Mouse (Mus musculus): Measurements from ENCODE around the gene Tbcc. TPM values are rescaled to one million over a fixed set of nuclear protein-coding genes. Genes with fewer than 3 reads are reported as not detected.

The Tbcc gene
- polyA plus RNA-seq, 1 experiment from 2014 or later: 42.2 TPM

DNA sequence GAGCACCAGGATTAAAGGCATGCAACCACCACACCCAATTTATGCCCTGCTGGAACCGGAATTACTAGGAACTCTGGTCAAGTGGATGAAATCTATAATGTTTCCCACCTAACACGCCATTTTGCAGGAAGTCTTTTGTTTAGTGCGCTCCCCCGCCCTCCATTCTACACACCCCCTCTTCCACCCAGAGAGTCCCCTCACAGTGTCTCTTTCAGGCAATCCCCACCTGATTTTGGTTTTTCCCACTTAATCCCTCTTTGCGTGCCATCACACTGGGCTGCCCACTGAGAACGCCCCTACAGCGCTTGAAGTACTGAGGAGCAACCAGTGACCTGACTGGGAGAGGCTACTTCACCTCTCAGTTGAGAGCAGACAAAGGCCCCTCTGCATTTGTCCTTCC lies 43.3 kb upstream of the Tbcc start:
- TF ChIP-seq CTCF (IDR thresholded peaks at IDR 0.05; ENCODE audit: low read depth) (no peak), EP300 (optimal IDR thresholded peaks at IDR 0.05) (no peak)
- Histone ChIP-seq H3K4me1 (replicated peaks; ENCODE audit: control insufficient read depth, insufficient read depth) (no peaks in the 10 kb centered on the region), H3K4me2 (replicated peaks; ENCODE audit: low read depth) (no peak overlapping the region), H3K4me3 (ENCODE audit: low read depth, low read length) (no peak overlapping the region), H3K27me3 (ENCODE audit: control insufficient read depth, insufficient read depth, low read length) (no peaks in the 10 kb centered on the region), H3K9me3 (ENCODE audit: control insufficient read depth, low read length) (no peaks in the 10 kb centered on the region), H3K36me3 (ENCODE audit: control insufficient read depth, insufficient read depth, low read length) (no peaks in the 10 kb centered on the region), H3K9ac (ENCODE audit: low read length) (no peak overlapping the region), H3K27ac (replicated peaks) (no peak overlapping the region)
- ATAC-seq (ENCODE audit: low FRiP score, low TSS enrichment) (no peak), DNase-seq (ENCODE audit: low spot score) (no peak)
- 85% methylated on average over 7 of the region's 7 CpGs for WGBS

DNA sequence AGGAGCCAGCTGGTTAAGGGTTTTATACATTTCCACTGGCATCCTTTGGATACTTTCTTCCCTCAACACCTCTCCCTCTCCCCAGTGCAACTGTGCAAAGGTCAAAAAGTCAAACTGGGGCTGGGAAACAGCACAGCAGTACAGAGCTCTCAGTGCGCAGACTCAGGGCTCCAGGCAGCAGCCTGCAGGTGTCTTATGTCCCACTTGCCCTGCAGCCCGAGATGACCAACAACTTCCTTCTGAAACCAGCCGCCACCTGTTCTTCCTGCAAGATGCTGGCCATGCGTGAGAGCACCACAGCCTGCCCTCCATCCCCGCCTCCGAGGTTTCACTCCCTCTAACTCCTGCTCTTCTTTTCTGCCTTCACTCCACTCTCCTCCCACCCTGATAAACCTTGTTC lies 37.8 kb upstream of the Tbcc start:
- no peaks in the 10 kb centered on the region; the same call in none of the 2 replicates for H3K4me1 ChIP-seq (replicated peaks; ENCODE audit: control insufficient read depth, insufficient read depth)
- 20% methylated on average over 6 of the region's 6 CpGs for WGBS
- TF ChIP-seq EP300 (optimal IDR thresholded peaks at IDR 0.05) (no peak), CTCF (IDR thresholded peaks at IDR 0.05; ENCODE audit: low read depth) (no peak)
- H3K27ac ChIP-seq (replicated peaks): no peak overlapping the region; the same call in 1 of the 2 replicates
- H3K9me3 ChIP-seq (ENCODE audit: control insufficient read depth, low read length): no peaks in the 10 kb centered on the region
- ATAC-seq (ENCODE audit: low FRiP score, low TSS enrichment) (no peak), DNase-seq (ENCODE audit: low spot score) (peak; percentile 41)
- H3K36me3 ChIP-seq (ENCODE audit: control insufficient read depth, insufficient read depth, low read length): no peaks in the 10 kb centered on the region
- no peaks in the 10 kb centered on the region for H3K27me3 ChIP-seq (ENCODE audit: control insufficient read depth, insufficient read depth, low read length)
- no peak overlapping the region for H3K4me3 ChIP-seq (ENCODE audit: low read depth, low read length)
- no peak overlapping the region for H3K9ac ChIP-seq (ENCODE audit: low read length)
- H3K4me2 ChIP-seq (replicated peaks; ENCODE audit: low read depth): no peak overlapping the region

DNA sequence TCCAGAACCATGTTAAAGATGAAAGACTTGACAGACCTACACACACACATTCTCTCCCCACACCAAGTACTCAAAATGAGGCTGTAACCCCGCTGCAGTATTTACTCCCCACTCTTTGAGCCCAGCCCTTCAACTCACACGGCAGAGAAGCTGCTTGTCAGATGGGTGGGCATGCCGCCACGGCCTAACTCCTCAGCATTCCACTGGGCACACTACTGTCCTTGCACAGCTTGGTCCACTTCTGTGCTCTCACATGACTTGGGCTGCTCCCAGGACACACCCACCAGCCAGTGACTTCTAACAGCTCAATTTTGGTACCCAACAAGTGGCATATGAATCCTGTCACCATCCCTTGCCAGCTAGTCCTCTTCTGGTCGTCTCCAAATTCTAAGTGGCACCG lies 37.2 kb upstream of the Tbcc start:
- no peak overlapping the region for H3K9ac ChIP-seq (ENCODE audit: low read length)

DNA sequence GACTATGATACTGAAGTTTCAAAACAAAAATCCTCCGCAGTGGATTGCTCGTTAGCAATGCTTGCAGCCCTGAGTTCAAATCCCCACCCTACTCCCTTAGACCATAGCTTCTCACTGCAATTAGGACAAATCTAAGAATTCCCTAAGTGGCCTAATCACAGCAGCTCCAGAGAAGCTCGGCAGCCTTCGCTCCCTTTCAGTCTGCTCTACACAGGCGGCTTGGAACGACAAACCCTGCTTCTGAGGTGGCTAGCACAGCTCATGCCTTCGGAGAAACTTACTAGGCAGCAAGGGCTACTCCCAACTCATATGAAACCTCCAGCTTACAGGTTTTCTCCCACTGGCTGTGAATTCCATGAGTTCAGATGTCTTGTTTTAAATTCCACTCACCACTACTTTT lies 36.4 kb upstream of the Tbcc start:
- H3K27ac ChIP-seq (replicated peaks): peak overlapping the region; percentile 100; the same call in 1 of the 2 replicates
- no peaks in the 10 kb centered on the region for H3K9me3 ChIP-seq (ENCODE audit: control insufficient read depth, low read length)
- TF ChIP-seq CTCF (IDR thresholded peaks at IDR 0.05; ENCODE audit: low read depth): no peak
- no peak for TF ChIP-seq EP300 (optimal IDR thresholded peaks at IDR 0.05)
- no peaks in the 10 kb centered on the region for H3K27me3 ChIP-seq (ENCODE audit: control insufficient read depth, insufficient read depth, low read length)
- no peak overlapping the region for H3K9ac ChIP-seq (ENCODE audit: low read length)
- ATAC-seq (ENCODE audit: low FRiP score, low TSS enrichment) (no peak), DNase-seq (ENCODE audit: low spot score) (no peak)
- H3K4me3 ChIP-seq (ENCODE audit: low read depth, low read length): no peak overlapping the region
- H3K36me3 ChIP-seq (ENCODE audit: control insufficient read depth, insufficient read depth, low read length): no peaks in the 10 kb centered on the region
- H3K4me2 ChIP-seq (replicated peaks; ENCODE audit: low read depth): no peak overlapping the region; the same call in 1 of the 2 replicates
- 81% methylated on average over 7 of the region's 7 CpGs for whole genome bisulfite sequencing
- H3K4me1 ChIP-seq (replicated peaks; ENCODE audit: control insufficient read depth, insufficient read depth): no peaks in the 10 kb centered on the region; the same call in none of the 2 replicates

More for the DNA sequence above, 37.2 kb upstream of the Tbcc start:
- Histone ChIP-seq H3K4me1 (replicated peaks; ENCODE audit: control insufficient read depth, insufficient read depth) (no peaks in the 10 kb centered on the region; the same call in none of the 2 replicates), H3K27me3 (ENCODE audit: control insufficient read depth, insufficient read depth, low read length) (no peaks in the 10 kb centered on the region), H3K4me2 (replicated peaks; ENCODE audit: low read depth) (no peak overlapping the region), H3K4me3 (ENCODE audit: low read depth, low read length) (no peak overlapping the region), H3K27ac (replicated peaks) (no peak overlapping the region; the same call in 1 of the 2 replicates), H3K36me3 (ENCODE audit: control insufficient read depth, insufficient read depth, low read length) (no peaks in the 10 kb centered on the region), H3K9me3 (ENCODE audit: control insufficient read depth, low read length) (no peaks in the 10 kb centered on the region)
- DNase-seq (ENCODE audit: low spot score) (peak; percentile 44), ATAC-seq (ENCODE audit: low FRiP score, low TSS enrichment) (no peak)
- WGBS: 22% methylated on average over 6 of the region's 6 CpGs
- no peak for TF ChIP-seq EP300 (optimal IDR thresholded peaks at IDR 0.05)

DNA sequence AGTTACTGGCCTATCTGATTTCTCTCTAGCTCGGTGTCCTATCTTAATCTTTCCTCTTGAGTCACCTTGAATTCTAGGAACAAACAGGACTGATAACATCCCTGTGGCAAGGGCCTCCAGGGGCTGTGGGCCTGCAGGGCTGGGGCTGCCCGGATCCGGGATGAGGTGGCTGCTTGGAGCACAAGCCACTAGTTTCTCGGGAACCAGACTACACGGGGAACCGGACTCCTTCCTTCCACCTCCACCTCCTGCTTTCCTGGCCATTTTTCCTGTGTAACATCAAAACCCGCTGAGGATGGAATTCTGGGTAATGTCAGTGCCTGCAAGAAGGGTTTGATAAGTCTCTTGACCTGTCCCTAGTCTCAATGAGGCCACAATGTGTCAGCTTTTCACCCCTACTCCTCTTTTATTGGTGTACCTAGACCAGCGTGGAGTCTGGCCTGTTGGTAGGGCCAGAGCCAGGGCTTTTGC lies 35.8 kb upstream of the Tbcc start:
- no peaks in the 10 kb centered on the region; the same call in none of the 2 replicates for H3K4me1 ChIP-seq (replicated peaks; ENCODE audit: control insufficient read depth, insufficient read depth)
- H3K9ac ChIP-seq (ENCODE audit: low read length): 0 out of 2 replicates have a peak overlapping the region, but pooled peaks have one; percentile 31
- ATAC-seq (ENCODE audit: low FRiP score, low TSS enrichment): 0 out of 2 replicates have a peak, but pooled peaks have one; percentile 13
- H3K4me3 ChIP-seq (ENCODE audit: low read depth, low read length): peak overlapping the region; percentile 99; the same call in 1 of the 2 replicates
- H3K9me3 ChIP-seq (ENCODE audit: control insufficient read depth, low read length): no peaks in the 10 kb centered on the region
- H3K36me3 ChIP-seq (ENCODE audit: control insufficient read depth, insufficient read depth, low read length): no peaks in the 10 kb centered on the region
- peak; percentile 67 for DNase-seq (ENCODE audit: low spot score)
- no peaks in the 10 kb centered on the region for H3K27me3 ChIP-seq (ENCODE audit: control insufficient read depth, insufficient read depth, low read length)
- peak overlapping the region; percentile 62 for H3K4me2 ChIP-seq (replicated peaks; ENCODE audit: low read depth)
- peak overlapping the region; percentile 100 for H3K27ac ChIP-seq (replicated peaks)
- WGBS: 54% methylated on average over 8 of the region's 8 CpGs
- TF ChIP-seq EP300 (optimal IDR thresholded peaks at IDR 0.05) (no peak), CTCF (IDR thresholded peaks at IDR 0.05; ENCODE audit: low read depth) (no peak)

DNA sequence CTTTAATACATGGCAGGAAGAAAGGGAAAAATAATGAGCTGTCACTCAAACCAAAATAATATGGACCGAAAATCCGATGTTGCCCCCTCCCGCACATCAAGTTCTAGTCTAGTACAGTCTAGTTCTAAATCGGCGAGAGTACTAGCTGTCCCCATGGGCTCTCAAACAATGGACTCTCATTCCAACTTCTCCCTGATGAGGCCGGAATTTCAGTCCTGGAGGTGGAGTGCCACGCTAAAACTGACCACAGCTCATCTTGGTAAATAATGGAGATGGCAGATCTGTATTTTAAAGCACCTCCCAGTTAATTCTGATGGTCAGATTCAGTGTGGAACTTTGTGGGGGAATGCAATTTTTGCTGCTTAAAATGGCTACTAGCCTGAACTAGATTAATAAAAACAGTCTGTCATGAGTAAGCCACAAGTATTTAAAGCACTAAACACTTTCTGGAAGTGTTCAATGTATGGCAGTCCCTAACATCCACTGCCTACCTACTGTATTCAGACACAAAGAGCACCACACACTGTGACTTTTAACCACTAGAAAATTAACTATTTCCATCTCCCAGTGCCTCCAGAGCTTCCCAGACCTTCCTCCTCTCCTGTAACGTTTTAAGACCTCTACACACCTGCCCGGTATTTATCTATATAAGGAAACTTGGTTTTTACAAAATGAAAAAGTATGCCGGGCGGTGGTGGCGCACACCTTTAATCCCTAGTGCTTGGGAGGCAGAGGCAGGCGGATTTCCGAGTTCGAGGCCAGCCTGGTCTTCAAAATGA lies 35.0 kb upstream of the Tbcc start:
- DNase-seq (ENCODE audit: low spot score) (no peak), ATAC-seq (ENCODE audit: low FRiP score, low TSS enrichment) (no peak)
- no peaks in the 10 kb centered on the region; the same call in none of the 2 replicates for H3K4me1 ChIP-seq (replicated peaks; ENCODE audit: control insufficient read depth, insufficient read depth)
- H3K4me3 ChIP-seq (ENCODE audit: low read depth, low read length): peak overlapping the region; percentile 99
- 35% methylated on average over 15 of the region's 15 CpGs for WGBS
- peak overlapping the region; percentile 62 for H3K4me2 ChIP-seq (replicated peaks; ENCODE audit: low read depth)
- peak overlapping the region; percentile 100 for H3K27ac ChIP-seq (replicated peaks)
- H3K27me3 ChIP-seq (ENCODE audit: control insufficient read depth, insufficient read depth, low read length): no peaks in the 10 kb centered on the region
- H3K9me3 ChIP-seq (ENCODE audit: control insufficient read depth, low read length): no peaks in the 10 kb centered on the region
- H3K36me3 ChIP-seq (ENCODE audit: control insufficient read depth, insufficient read depth, low read length): no peaks in the 10 kb centered on the region
- peak overlapping the region; percentile 100 for H3K9ac ChIP-seq (ENCODE audit: low read length)
- TF ChIP-seq EP300 (optimal IDR thresholded peaks at IDR 0.05): no peak
- TF ChIP-seq CTCF (IDR thresholded peaks at IDR 0.05; ENCODE audit: low read depth): no peak

Data from stomach, postnatal 0 days (tissue).